Mouse (Mus musculus): ENCODE results near the gene Clic3.
"Not testable (repeated sequence)": the region's sequence is repeated elsewhere in the genome, so short reads cannot be mapped to it uniquely, and the experiment has no call there.

Clic3 gene

GRCm38 (mm10) chr2:25456205-25456953, at the start of gene Clic3:
TSS of gene Clic3 (plus strand) at chr2:25456838.
- no peak for DNase-seq

GRCm38 (mm10) chr2:25408908-25409307, 47.7 kb upstream of the Clic3 start:
- DNase-seq = peak; percentile 86

GRCm38 (mm10) chr2:25413436-25413835, 43.2 kb upstream of the Clic3 start:
- not testable (repeated sequence) for DNase-seq

- DNase-seq = no peak
These were observed 39.2 kb upstream of the Clic3 start for GRCm38 (mm10) chr2:25417426-25417825.

GRCm38 (mm10) chr2:25421896-25422295, 34.7 kb upstream of the Clic3 start:
- DNase-seq = no peak

GRCm38 (mm10) chr2:25422587-25423410, 33.8 kb upstream of the Clic3 start, which contains the start of gene Fut7:
TSS of gene Fut7 (plus strand) at chr2:25423267.
- peak; percentile 95 for DNase-seq

GRCm38 (mm10) chr2:25423626-25424025, 33.0 kb upstream of the Clic3 start:
- no peak for DNase-seq

GRCm38 (mm10) chr2:25425481-25425880, 31.2 kb upstream of the Clic3 start:
- no peak for DNase-seq

GRCm38 (mm10) chr2:25426721-25427191, 29.9 kb upstream of the Clic3 start:
- DNase-seq = no peak

- no peak for DNase-seq
These were observed 29.4 kb upstream of the Clic3 start for GRCm38 (mm10) chr2:25427256-25427655.

- DNase-seq = peak; percentile 99
These were observed 28.0 kb upstream of the Clic3 start, which contains the start of gene Abca2 for GRCm38 (mm10) chr2:25428442-25429236. TSS of gene Abca2 (plus strand) at chr2:25428703.

GRCm38 (mm10) chr2:25429435-25430180, 27.0 kb upstream of the Clic3 start:
- peak; percentile 89 for DNase-seq

GRCm38 (mm10) chr2:25430395-25431233, 26.0 kb upstream of the Clic3 start:
- peak; percentile 90 for DNase-seq

- peak; percentile 86 for DNase-seq
These were observed 25.3 kb upstream of the Clic3 start for GRCm38 (mm10) chr2:25431308-25431855.

- DNase-seq = peak; percentile 87
These were observed 24.1 kb upstream of the Clic3 start for GRCm38 (mm10) chr2:25432326-25433098.

GRCm38 (mm10) chr2:25433101-25433500, 23.5 kb upstream of the Clic3 start:
- peak; percentile 82 for DNase-seq

- peak; percentile 88 for DNase-seq
These were observed 22.3 kb upstream of the Clic3 start for GRCm38 (mm10) chr2:25434292-25434691.

GRCm38 (mm10) chr2:25436286-25436820, 20.3 kb upstream of the Clic3 start:
- peak; percentile 85 for DNase-seq

- DNase-seq = no peak
These were observed 15.6 kb upstream of the Clic3 start for GRCm38 (mm10) chr2:25441067-25441466.

GRCm38 (mm10) chr2:25442682-25443081, 14.0 kb upstream of the Clic3 start:
- DNase-seq = no peak

Measured in heart, adult 11 months (tissue).